Mouse (Mus musculus): Measurements from ENCODE around the gene Tyw1.
A peak's percentile ranks its signal among the peaks of the same experiment; 100 is the strongest.

The Tyw1 gene

GRCm38 (mm10) chr5:130264433-130265005, 9.1 kb downstream of the Tyw1 start:
- DNase-seq (ENCODE audit: low spot score): no peak

- DNase-seq (ENCODE audit: low spot score): peak; percentile 77
Observed at GRCm38 (mm10) chr5:130266651-130267050, 11.2 kb downstream of the Tyw1 start.

GRCm38 (mm10) chr5:130267316-130267715, 11.9 kb downstream of the Tyw1 start:
- no peak for DNase-seq (ENCODE audit: low spot score)

- DNase-seq (ENCODE audit: low spot score): no peak
Observed at GRCm38 (mm10) chr5:130268976-130269375, 13.6 kb downstream of the Tyw1 start.

- no peak for DNase-seq (ENCODE audit: low spot score)
Observed at GRCm38 (mm10) chr5:130272344-130272743, 16.9 kb downstream of the Tyw1 start.

GRCm38 (mm10) chr5:130273046-130273445, 17.6 kb downstream of the Tyw1 start:
- no peak for DNase-seq (ENCODE audit: low spot score)

GRCm38 (mm10) chr5:130275509-130275908, 20.1 kb downstream of the Tyw1 start:
- peak; percentile 47 for DNase-seq (ENCODE audit: low spot score)

- no peak for DNase-seq (ENCODE audit: low spot score)
Observed at GRCm38 (mm10) chr5:130278011-130278472, 22.6 kb downstream of the Tyw1 start.

GRCm38 (mm10) chr5:130283079-130283732, 27.8 kb downstream of the Tyw1 start:
- DNase-seq (ENCODE audit: low spot score): no peak

GRCm38 (mm10) chr5:130288106-130288505, 32.7 kb downstream of the Tyw1 start:
- DNase-seq (ENCODE audit: low spot score): no peak

GRCm38 (mm10) chr5:130290242-130290641, 34.8 kb downstream of the Tyw1 start:
- DNase-seq (ENCODE audit: low spot score): no peak

GRCm38 (mm10) chr5:130290775-130291174, 35.4 kb downstream of the Tyw1 start:
- no peak for DNase-seq (ENCODE audit: low spot score)

- no peak for DNase-seq (ENCODE audit: low spot score)
Observed at GRCm38 (mm10) chr5:130292976-130293375, 37.6 kb downstream of the Tyw1 start.

- DNase-seq (ENCODE audit: low spot score): no peak
Observed at GRCm38 (mm10) chr5:130293941-130294340, 38.5 kb downstream of the Tyw1 start.

- DNase-seq (ENCODE audit: low spot score): no peak
Observed at GRCm38 (mm10) chr5:130294598-130294997, 39.2 kb downstream of the Tyw1 start.

- no peak for DNase-seq (ENCODE audit: low spot score)
Observed at GRCm38 (mm10) chr5:130296071-130296470, 40.7 kb downstream of the Tyw1 start.

GRCm38 (mm10) chr5:130298831-130299460, 43.5 kb downstream of the Tyw1 start:
- DNase-seq (ENCODE audit: low spot score): no peak

- DNase-seq (ENCODE audit: low spot score): no peak
Observed at GRCm38 (mm10) chr5:130299526-130299925, 44.1 kb downstream of the Tyw1 start.

GRCm38 (mm10) chr5:130303611-130304010, 48.2 kb downstream of the Tyw1 start:
- DNase-seq (ENCODE audit: low spot score): no peak

- DNase-seq (ENCODE audit: low spot score): no peak
Observed at GRCm38 (mm10) chr5:130307921-130308320, 52.5 kb downstream of the Tyw1 start.

GRCm38 (mm10) chr5:130310077-130310476, 54.7 kb downstream of the Tyw1 start:
- DNase-seq (ENCODE audit: low spot score): peak; percentile 4

GRCm38 (mm10) chr5:130310827-130311226, 55.4 kb downstream of the Tyw1 start:
- no peak for DNase-seq (ENCODE audit: low spot score)

- DNase-seq (ENCODE audit: low spot score): no peak
Observed at GRCm38 (mm10) chr5:130313488-130313887, 58.1 kb downstream of the Tyw1 start.
